Mouse (Mus musculus): ENCODE results near the gene Cebpe. TPM values are rescaled to one million over a fixed set of nuclear protein-coding genes. Genes with fewer than 3 reads are reported as not detected.

Cebpe gene
- not detected for polyA plus RNA-seq (2021)

DNA sequence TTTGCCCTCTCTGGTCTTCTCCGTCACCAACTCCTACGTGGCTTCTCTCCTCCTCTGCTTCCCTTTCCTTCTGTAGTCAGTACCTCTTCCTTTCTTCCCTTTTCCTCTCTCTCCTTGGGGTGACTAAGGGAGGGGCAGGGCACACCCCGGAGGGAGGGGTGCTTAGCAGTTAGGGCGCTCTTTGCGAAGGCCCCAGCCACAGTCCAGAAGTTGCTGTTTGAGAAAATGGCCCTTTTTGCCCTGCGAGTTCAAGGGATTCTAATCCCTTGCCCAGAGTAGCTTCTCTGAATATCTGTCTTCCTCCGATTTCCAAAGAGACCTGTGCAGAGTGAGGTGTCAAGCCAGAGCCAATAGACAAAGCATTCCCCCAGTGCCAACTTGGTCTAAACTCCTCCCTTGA lies at the start of gene Cebpe:
Cebpe (minus strand) TSS at position 101 of the 400 bp plus-strand sequence.
- ChIA-PET CTCF (interaction anchor here (1.7 to 2.7 kb wide), 3 partner anchors 11 to 106 kb away, joined by 4 to 17 read pairs (median 6); no protein-coding TSS in a partner anchor), POLR2A (no interaction called here)
- DNase-seq (ENCODE audit: low read depth, low spot score) (no peak), ATAC-seq (no peak)
- no peak for TF ChIP-seq CTCF (IDR thresholded peaks at IDR 0.05)
- peaks cover 5% of the 10 kb centered on the region for H3K27me3 ChIP-seq
- in situ Hi-C loops (cut with MboI; ENCODE audit: low pct_unique_long_range_greater_than_20kb) = no loop called here

- no peak for TF ChIP-seq CTCF (IDR thresholded peaks at IDR 0.05)
- peaks cover 9% of the 10 kb centered on the region for H3K27me3 ChIP-seq
- DNase-seq (ENCODE audit: low read depth, low spot score) = no peak
- in situ Hi-C loops (cut with MboI; ENCODE audit: low pct_unique_long_range_greater_than_20kb) = no loop called here
- no peak for ATAC-seq
- ChIA-PET CTCF (no interaction called here), POLR2A (no interaction called here)
Observed at GRCm38 (mm10) chr14:54756382-54756781, 44.4 kb upstream of the Cebpe start.

- in situ Hi-C loops (cut with MboI; ENCODE audit: low pct_unique_long_range_greater_than_20kb) = no loop called here
- ATAC-seq = no peak
- ChIA-PET CTCF (interaction anchor here (1.0 to 1.1 kb wide), 2 partner anchors 18 to 94 kb away, joined by 3 read pairs; no protein-coding TSS in a partner anchor), POLR2A (no interaction called here)
- H3K27me3 ChIP-seq = peaks cover 9% of the 10 kb centered on the region
- DNase-seq (ENCODE audit: low read depth, low spot score) = no peak
- TF ChIP-seq CTCF (IDR thresholded peaks at IDR 0.05) = no peak
Observed at GRCm38 (mm10) chr14:54754602-54755018, 42.6 kb upstream of the Cebpe start.

DNA sequence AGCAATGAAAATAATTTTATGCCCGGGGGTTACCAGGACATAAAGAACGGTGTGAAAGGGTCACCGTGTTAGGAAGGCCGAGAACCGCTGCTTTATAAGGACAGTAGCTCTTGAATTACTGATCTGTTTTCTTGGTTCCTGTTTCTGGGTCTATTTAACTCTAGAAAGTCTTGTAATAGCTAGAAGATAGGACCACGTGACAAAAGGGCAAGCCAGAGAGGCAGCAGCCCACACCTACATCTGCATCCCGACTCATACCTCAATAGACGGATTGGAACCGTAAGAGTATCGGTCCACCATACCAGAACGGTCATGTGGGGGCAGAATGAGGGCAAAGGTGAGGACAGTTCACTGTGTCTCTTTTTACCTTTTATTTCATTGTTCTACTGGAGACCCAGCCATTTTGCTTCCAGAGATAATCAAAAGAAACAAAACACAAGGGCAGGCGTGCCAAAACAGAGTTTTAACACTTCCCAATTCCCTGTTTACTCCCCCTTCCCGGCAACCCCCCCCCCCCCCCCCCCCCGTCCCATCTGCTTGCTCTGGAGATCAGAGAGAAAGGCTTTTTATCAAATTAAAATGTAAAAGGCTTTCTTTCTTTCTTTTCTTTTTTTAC lies 42.1 kb upstream of the Cebpe start:
- ChIA-PET CTCF (interaction anchor here (1.1 kb wide), 1 partner anchor 93 kb away, joined by 3 read pairs; no protein-coding TSS in a partner anchor), POLR2A (no interaction called here)
- in situ Hi-C loops (cut with MboI; ENCODE audit: low pct_unique_long_range_greater_than_20kb) = no loop called here

GRCm38 (mm10) chr14:54752938-54753337 lies 41.0 kb upstream of the Cebpe start:
- ATAC-seq = no peak
- in situ Hi-C loops (cut with MboI; ENCODE audit: low pct_unique_long_range_greater_than_20kb) = no loop called here
- peaks cover 5% of the 10 kb centered on the region for H3K27me3 ChIP-seq
- TF ChIP-seq CTCF (IDR thresholded peaks at IDR 0.05) = no peak
- POLR2A ChIA-PET = no interaction called here
- CTCF ChIA-PET = no interaction called here
- DNase-seq (ENCODE audit: low read depth, low spot score) = no peak

More for the DNA sequence above, 42.1 kb upstream of the Cebpe start:
- TF ChIP-seq CTCF (IDR thresholded peaks at IDR 0.05) = no peak
- H3K27me3 ChIP-seq = peaks cover 8% of the 10 kb centered on the region
- ATAC-seq (no peak), DNase-seq (ENCODE audit: low read depth, low spot score) (no peak)

GRCm38 (mm10) chr14:54751768-54752167 lies 39.8 kb upstream of the Cebpe start:
- ChIA-PET CTCF (no interaction called here), POLR2A (no interaction called here)
- in situ Hi-C loops (cut with MboI; ENCODE audit: low pct_unique_long_range_greater_than_20kb) = no loop called here
- H3K27me3 ChIP-seq = no peaks in the 10 kb centered on the region
- no peak for TF ChIP-seq CTCF (IDR thresholded peaks at IDR 0.05)
- DNase-seq (ENCODE audit: low read depth, low spot score) (no peak), ATAC-seq (no peak)

- in situ Hi-C loops (cut with MboI; ENCODE audit: low pct_unique_long_range_greater_than_20kb) = no loop called here
- ChIA-PET CTCF (interaction anchor here (0.9 kb wide), 1 partner anchor 11 kb away, joined by 3 read pairs; no protein-coding TSS in a partner anchor), POLR2A (no interaction called here)
- TF ChIP-seq CTCF (IDR thresholded peaks at IDR 0.05) = no peak
- ATAC-seq (no peak), DNase-seq (ENCODE audit: low read depth, low spot score) (no peak)
- no peaks in the 10 kb centered on the region for H3K27me3 ChIP-seq
Observed at GRCm38 (mm10) chr14:54749238-54749637, 37.3 kb upstream of the Cebpe start.

DNA sequence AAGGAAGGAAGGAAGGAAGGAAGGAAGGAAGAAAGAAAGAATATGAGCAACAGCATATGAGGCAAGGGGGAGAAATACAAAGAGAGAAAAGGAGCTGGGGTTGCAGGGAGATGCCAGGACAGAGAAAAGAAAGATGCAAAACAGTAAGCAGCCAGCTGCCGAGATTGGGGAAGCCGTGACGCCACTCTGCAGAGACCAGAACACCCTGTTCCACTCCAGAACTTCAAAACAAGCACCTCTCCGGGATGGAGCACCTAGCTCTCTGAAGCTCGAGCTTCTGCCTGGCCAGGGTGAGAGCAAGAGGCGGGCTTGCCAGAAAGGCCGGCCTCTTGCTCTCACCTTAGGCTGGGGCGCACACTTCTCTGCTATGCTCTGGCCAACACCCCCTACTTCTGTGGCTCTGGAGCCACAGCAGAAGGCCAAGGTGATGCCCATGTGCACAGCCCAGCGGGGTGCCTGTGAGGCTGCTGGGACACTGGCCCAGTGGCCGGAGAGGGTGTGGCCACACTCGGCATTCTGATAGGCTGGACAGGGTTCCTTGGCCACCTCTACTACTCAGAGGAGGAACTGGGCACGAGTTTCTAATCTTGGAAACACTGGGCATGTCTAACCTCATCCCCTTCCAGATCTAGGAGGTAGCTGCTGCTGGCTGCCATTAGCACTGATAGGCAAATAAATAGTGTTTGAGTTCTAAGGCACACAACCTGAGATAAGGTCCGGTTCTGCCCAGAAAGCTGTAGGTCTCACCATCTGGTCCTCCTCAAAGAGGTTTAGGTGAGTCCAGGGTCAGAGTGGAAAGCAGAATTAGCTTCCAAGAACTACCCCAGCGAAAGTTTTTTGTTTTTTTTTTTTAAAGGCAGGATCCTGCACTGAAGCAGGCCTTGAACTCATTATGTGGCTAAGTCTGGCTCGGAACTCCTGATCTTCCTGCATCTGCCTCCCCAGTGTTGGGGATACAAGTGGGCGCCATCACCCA lies 36.3 kb upstream of the Cebpe start:
- DNase-seq (ENCODE audit: low read depth, low spot score) (no peak), ATAC-seq (no peak)
- POLR2A ChIA-PET = no interaction called here
- in situ Hi-C loops (cut with MboI; ENCODE audit: low pct_unique_long_range_greater_than_20kb) = no loop called here
- TF ChIP-seq CTCF (IDR thresholded peaks at IDR 0.05) = no peak
- no peaks in the 10 kb centered on the region for H3K27me3 ChIP-seq
- CTCF ChIA-PET = no interaction called here

DNA sequence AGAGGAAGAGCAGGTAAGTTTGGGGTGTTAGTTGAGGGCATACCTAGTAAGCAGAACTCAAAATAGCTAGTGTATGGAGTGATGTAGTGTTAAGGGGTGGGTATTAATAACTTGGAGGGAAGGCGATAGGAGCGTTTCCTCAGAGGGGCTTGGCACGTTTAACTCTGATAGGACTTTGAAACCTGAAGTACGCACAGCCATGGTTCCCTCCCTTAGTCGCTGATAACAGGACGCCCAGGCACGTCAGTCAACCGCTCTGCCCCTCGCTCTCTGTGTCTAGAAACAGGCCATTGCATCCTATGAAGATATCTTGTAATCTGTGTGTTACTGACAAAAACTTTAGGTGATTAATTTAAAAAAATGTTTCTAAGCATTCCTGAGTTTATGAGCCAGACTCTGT lies 34.1 kb upstream of the Cebpe start:
- ATAC-seq = no peak
- in situ Hi-C loops (cut with MboI; ENCODE audit: low pct_unique_long_range_greater_than_20kb) = no loop called here
- CTCF ChIA-PET = no interaction called here
- peaks cover 6% of the 10 kb centered on the region for H3K27me3 ChIP-seq
- TF ChIP-seq CTCF (IDR thresholded peaks at IDR 0.05) = no peak
- no peak for DNase-seq (ENCODE audit: low read depth, low spot score)
- POLR2A ChIA-PET = no interaction called here

DNA sequence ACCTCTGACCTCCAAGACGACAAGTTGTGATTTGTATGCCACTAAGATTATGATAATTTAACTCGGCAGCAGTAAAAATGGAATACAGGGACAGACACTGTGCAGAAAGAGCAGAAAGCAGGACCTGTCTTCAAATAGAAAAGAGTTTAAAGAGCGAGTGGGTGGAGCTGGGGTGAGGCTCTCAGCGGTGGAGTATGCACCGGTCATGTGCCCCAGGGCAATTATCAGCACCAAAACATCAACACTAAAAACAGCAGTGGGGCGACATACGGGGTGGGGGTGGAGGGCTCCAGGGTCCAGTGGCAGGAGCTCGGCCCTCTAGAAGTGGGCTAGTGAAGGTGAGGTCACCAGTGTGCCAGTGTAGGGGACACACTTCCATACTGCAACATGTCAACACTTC lies 32.5 kb upstream of the Cebpe start:
- TF ChIP-seq CTCF (IDR thresholded peaks at IDR 0.05) = no peak
- ATAC-seq = no peak
- ChIA-PET CTCF (no interaction called here), POLR2A (no interaction called here)
- peaks cover 6% of the 10 kb centered on the region for H3K27me3 ChIP-seq
- in situ Hi-C loops (cut with MboI; ENCODE audit: low pct_unique_long_range_greater_than_20kb) = no loop called here
- no peak for DNase-seq (ENCODE audit: low read depth, low spot score)

GRCm38 (mm10) chr14:54742375-54742774 lies 30.4 kb upstream of the Cebpe start:
- TF ChIP-seq CTCF (IDR thresholded peaks at IDR 0.05) = no peak
- in situ Hi-C loops (cut with MboI; ENCODE audit: low pct_unique_long_range_greater_than_20kb) = no loop called here
- no peak for ATAC-seq

More at GRCm38 (mm10) chr14:54742375-54742774, 30.4 kb upstream of the Cebpe start:
- ChIA-PET CTCF (no interaction called here), POLR2A (no interaction called here)
- DNase-seq (ENCODE audit: low read depth, low spot score) = no peak
- peaks cover 6% of the 10 kb centered on the region for H3K27me3 ChIP-seq
